ENCODE assay signal across 12 mouse cellular contexts in genomic region chr15:88870418-88871185, GRCm38 (mm10). TPM values are rescaled to one million over a fixed set of nuclear protein-coding genes. Genes with fewer than 3 reads are reported as not detected.
A peak's percentile ranks its signal among the peaks of the same experiment; 100 is the strongest.
DNase-seq lines count a peak whose midpoint lies in the region; ATAC-seq and TF ChIP-seq lines count a peak whose summit lies in the region.
"Had no signal": no experiment of that assay in that cellular context is flagged by ENCODE, and none has a peak within 500 bp of the region (broad histone marks: within the 10 kb centered on the region; RNA-seq: fewer than 3 reads in every experiment).

No protein-coding gene starts in this region.

- no peaks in the 10 kb centered on the region for H3K27me3 ChIP-seq in heart, adult 2 months (ENCODE audit: control insufficient read depth, insufficient read depth, low read length)
- no peaks in the 10 kb centered on the region for H3K27me3 ChIP-seq in lung, postnatal 0 days (replicated peaks; ENCODE audit: insufficient read depth, low read length)
- H3K27me3 ChIP-seq: stomach, embryonic 15.5 days had no signal

- peak overlapping the region; percentile 32 for H3K27ac ChIP-seq in heart, adult 2 months
- no peak overlapping the region for H3K27ac ChIP-seq in lung, postnatal 0 days (ENCODE audit: low read length)
- H3K27ac ChIP-seq: stomach, embryonic 15.5 days had no signal

- no peaks in the 10 kb centered on the region for H3K79me2 ChIP-seq in heart, adult 2 months (replicated peaks; ENCODE audit: control insufficient read depth, insufficient read depth, low read length)

- H3K36me3 ChIP-seq in heart, adult 2 months (ENCODE audit: control insufficient read depth, insufficient read depth, low read length) = peaks cover 9% of the 10 kb centered on the region
- H3K36me3 ChIP-seq in lung, postnatal 0 days (ENCODE audit: insufficient read depth, low read length) = no peaks in the 10 kb centered on the region

- H3K4me1 ChIP-seq in heart, adult 2 months (ENCODE audit: control insufficient read depth, insufficient read depth, low read length) = peaks cover 37% of the 10 kb centered on the region
- H3K4me1 ChIP-seq in lung, postnatal 0 days (ENCODE audit: insufficient read depth, low read depth, low read length) = peaks cover 24% of the 10 kb centered on the region; the same call in 1 of the 2 replicates

- ATAC-seq in lung, postnatal 0 days = no peak

- no peak overlapping the region for H3K4me2 ChIP-seq in lung, postnatal 0 days (replicated peaks; ENCODE audit: low read depth, low read length)
- H3K4me2 ChIP-seq: stomach, embryonic 15.5 days had no signal

- 56% methylated on average over 5 of the region's 5 CpGs for WGBS in heart, adult 2 months
- WGBS in lung, postnatal 0 days = 71% methylated on average over 5 of the region's 5 CpGs

- no peak for DNase-seq in heart, adult 2 months
- DNase-seq in heart, postnatal 25 days (ENCODE audit: low spot score) = no peak
- peak; percentile 22 for DNase-seq in 416B (ENCODE audit: low read depth)
- peak; percentile 51 for DNase-seq in adrenal gland, postnatal 25 days
- DNase-seq in kidney, postnatal 36 days = peak; percentile 75 to 94
- DNase-seq in thymus, adult 18-20 months = no peak
- DNase-seq in lung, postnatal 0 days (ENCODE audit: low spot score) = no peak
- DNase-seq in MN1 (ENCODE audit: low spot score) = no peak
- DNase-seq: lung, adult 18-20 months; thymus, postnatal 4 days had no signal

- H3K9ac ChIP-seq in heart, adult 2 months (ENCODE audit: low read depth, low read length) = no peak overlapping the region; the same call in 1 of the 2 replicates
- no peak overlapping the region for H3K9ac ChIP-seq in lung, postnatal 0 days (replicated peaks; ENCODE audit: low read depth)
- H3K9ac ChIP-seq: stomach, embryonic 15.5 days had no signal

- no peaks in the 10 kb centered on the region for H3K9me3 ChIP-seq in lung, postnatal 0 days (ENCODE audit: low read length)
- H3K9me3 ChIP-seq: stomach, embryonic 15.5 days had no signal

- intact Hi-C loops in heart, adult 2 months (cut with DNase I) = no loop called here
- intact Hi-C loops in heart, postnatal 25 days (cut with DNase I) = no loop called here

- TF ChIP-seq POLR2A in heart, adult 2 months (IDR thresholded peaks at IDR 0.05; ENCODE audit: insufficient read depth, low read depth, low read length) = no peak

- TF ChIP-seq EP300 in heart, adult 2 months (IDR thresholded peaks at IDR 0.05; ENCODE audit: insufficient read depth, low read depth, low read length) = no peak
- TF ChIP-seq EP300 in lung, postnatal 0 days (IDR thresholded peaks at IDR 0.05) = no peak

- no peak for TF ChIP-seq CTCF in heart, adult 2 months (IDR thresholded peaks at IDR 0.05)
- no peak for TF ChIP-seq CTCF in lung, postnatal 0 days (IDR thresholded peaks at IDR 0.05)

- no peak overlapping the region for H3K4me3 ChIP-seq in heart, adult 2 months
- H3K4me3 ChIP-seq in lung, postnatal 0 days (ENCODE audit: low read depth, low read length) = no peak overlapping the region
- H3K4me3 ChIP-seq: erythroblast, embryonic 14.5 days; stomach, embryonic 15.5 days had no signal

RNA-seq across cellular contexts. Expression of gene Pim3, which starts 8.6 kb away (rescaled TPM):
- total RNA-seq in heart, adult 2 months (2021) = 100 to 1,000 TPM in 1 of 2 experiments, 10 to 100 TPM in 1; 95.3 to 133 TPM
- 45.6 and 58.8 TPM in 2 replicates for polyA plus RNA-seq in heart, adult 2 months (2012; rRNA removed)
- 10 to 100 TPM; 86.8 to 98.2 TPM for total RNA-seq in heart, postnatal 25 days (2021)
- 71.8 and 89.5 TPM in 2 replicates for total RNA-seq in adrenal gland, postnatal 25 days (2021)
- 66.0 and 69.6 TPM in 2 replicates for polyA plus RNA-seq in lung, postnatal 0 days (2015; fragmentation: Nextera tagmentation; extraction: Ambion mirVana)

RNA-seq across cellular contexts. Expression of gene Creld2, which starts 51.2 kb away (rescaled TPM):
- 10 to 100 TPM; 23.6 to 24.7 TPM for total RNA-seq in heart, adult 2 months (2021)
- 13.6 and 19.9 TPM in 2 replicates for polyA plus RNA-seq in heart, adult 2 months (2012; rRNA removed)
- 10 to 100 TPM; 24.7 to 27.3 TPM for total RNA-seq in heart, postnatal 25 days (2021)
- 35.1 and 37.8 TPM in 2 replicates for total RNA-seq in adrenal gland, postnatal 25 days (2021)
- 62.6 and 76.5 TPM in 2 replicates for polyA plus RNA-seq in lung, postnatal 0 days (2015; fragmentation: Nextera tagmentation; extraction: Ambion mirVana)

RNA-seq across cellular contexts. Expression of gene Alg12, which starts 51.5 kb away (rescaled TPM):
- total RNA-seq in heart, adult 2 months (2021) = 1 to 10 TPM; 7.2 to 8.7 TPM
- 11.0 and 17.5 TPM in 2 replicates for polyA plus RNA-seq in heart, adult 2 months (2012; rRNA removed)
- 10 to 100 TPM; 10.7 TPM for total RNA-seq in heart, postnatal 25 days (2021)
- 13.7 and 16.3 TPM in 2 replicates for total RNA-seq in adrenal gland, postnatal 25 days (2021)
- polyA plus RNA-seq in lung, postnatal 0 days (2015; fragmentation: Nextera tagmentation; extraction: Ambion mirVana) = 7.2 and 7.9 TPM in 2 replicates

Comparison
In these comparisons a context has a peak if more than half of its experiments do, and no peak if none do; other contexts are left out.
1. DNase-seq: peak in 416B (single experiment), adrenal gland, postnatal 25 days (single experiment) and kidney, postnatal 36 days (2 of 2); none in heart, adult 2 months (0 of 2), heart, postnatal 25 days (single experiment), thymus, adult 18-20 months (0 of 2), lung, postnatal 0 days (single experiment) and MN1 (single experiment).